Mouse (Mus musculus): ENCODE measurements around the gene Gm17689. TPM values are rescaled to one million over a fixed set of nuclear protein-coding genes. Genes with fewer than 3 reads are reported as not detected.

Gene Gm17689
- not detected in 2 replicates for polyA plus RNA-seq (2015; fragmentation: Nextera tagmentation; extraction: Ambion mirVana)

GRCm38 (mm10) chr9:36582535-36582934 is at the start of gene Gm17689:
Gm17689 (minus strand) TSS chr9:36582635.

GRCm38 (mm10) chr9:36541863-36542262 is 40.6 kb downstream of the Gm17689 start, which contains the start of gene Gm5615:
Gm5615 (minus strand) TSS chr9:36541963.

Other genes with a start within 250 kb of the Gm17689 start
- not detected in 2 replicates for gene Gm7257, start 150.8 kb downstream of the Gm17689 start, polyA plus RNA-seq (2015; fragmentation: Nextera tagmentation; extraction: Ambion mirVana)
- gene Gm9513, start 107.0 kb downstream of the Gm17689 start, polyA plus RNA-seq (2015; fragmentation: Nextera tagmentation; extraction: Ambion mirVana) = not detected in 2 replicates
- not detected in 2 replicates for gene Gm5615, start 40.7 kb downstream of the Gm17689 start, polyA plus RNA-seq (2015; fragmentation: Nextera tagmentation; extraction: Ambion mirVana)
- gene A630095E13Rik, start 60.7 kb upstream of the Gm17689 start, polyA plus RNA-seq (2015; fragmentation: Nextera tagmentation; extraction: Ambion mirVana) = not detected in 2 replicates
- gene Acrv1, start 110.6 kb upstream of the Gm17689 start, polyA plus RNA-seq (2015; fragmentation: Nextera tagmentation; extraction: Ambion mirVana) = not detected in 2 replicates
- gene Chek1, start 144.4 kb upstream of the Gm17689 start, polyA plus RNA-seq (2015; fragmentation: Nextera tagmentation; extraction: Ambion mirVana) = 8.0 and 8.5 TPM in 2 replicates
- gene Stt3a, start 185.0 kb upstream of the Gm17689 start, polyA plus RNA-seq (2015; fragmentation: Nextera tagmentation; extraction: Ambion mirVana) = 158 and 189 TPM in 2 replicates
- 106 and 124 TPM in 2 replicates for gene Ei24, start 214.8 kb upstream of the Gm17689 start, polyA plus RNA-seq (2015; fragmentation: Nextera tagmentation; extraction: Ambion mirVana)
- gene Fez1, start 239.2 kb upstream of the Gm17689 start, polyA plus RNA-seq (2015; fragmentation: Nextera tagmentation; extraction: Ambion mirVana) = 9.8 and 10.6 TPM in 2 replicates